Mouse (Mus musculus) mesoderm, embryonic 11.5 days (tissue): Measurements from ENCODE around the gene Efhc2.

Source experiments
- DNase-seq: peaks from one replicate; pipeline ENCODE4 v3.0.0-alpha.2; 2012; ENCODE audit warnings: low read depth, low spot score

Gene Efhc2

DNA sequence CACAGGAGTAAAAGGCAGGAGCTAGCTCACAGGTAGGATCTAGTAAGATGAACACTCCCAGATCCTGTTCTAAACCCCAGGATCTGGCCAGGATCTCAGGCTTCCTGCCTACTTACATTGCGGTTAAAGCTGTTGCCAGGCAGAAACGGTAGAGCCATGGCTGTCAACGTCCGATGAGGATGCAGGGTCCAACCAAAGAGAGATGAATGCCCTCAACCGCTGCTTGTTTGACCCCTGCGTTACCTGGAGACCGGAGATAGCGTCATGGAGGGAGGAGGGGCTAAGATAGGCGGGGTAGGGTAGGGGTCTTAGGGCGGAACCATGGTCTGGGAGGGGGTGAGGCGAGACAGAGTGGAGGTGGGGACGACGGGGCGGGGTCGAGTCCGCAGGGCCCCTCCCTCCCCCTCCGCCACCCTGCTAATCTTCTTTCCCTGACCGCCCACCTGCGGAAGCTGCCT lies at the start of gene Efhc2:
TSS of gene Efhc2 (minus strand) at position 243 of the 458 bp plus-strand sequence.
- DNase-seq: peak; percentile 11

DNA sequence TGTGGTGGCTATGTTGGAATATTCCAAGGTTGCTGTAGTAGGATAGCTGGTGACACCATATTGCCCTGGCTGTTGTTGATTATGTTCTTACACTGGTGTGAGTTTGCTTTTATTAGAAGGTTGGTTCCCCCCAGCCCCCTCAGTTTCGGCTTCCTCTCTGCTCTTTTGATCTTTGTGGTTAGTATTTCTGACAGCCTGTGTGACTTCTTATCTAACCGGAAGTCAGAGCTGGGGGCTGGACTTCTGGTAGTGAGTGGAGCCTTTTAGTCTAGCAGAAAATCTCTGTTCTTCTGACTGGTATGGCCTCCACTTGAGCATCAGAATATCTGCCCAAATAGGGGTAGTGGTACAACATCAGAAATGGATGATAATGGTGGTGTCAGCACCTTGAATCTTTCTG lies 45.9 kb upstream of the Efhc2 start:
- no peak for DNase-seq

DNA sequence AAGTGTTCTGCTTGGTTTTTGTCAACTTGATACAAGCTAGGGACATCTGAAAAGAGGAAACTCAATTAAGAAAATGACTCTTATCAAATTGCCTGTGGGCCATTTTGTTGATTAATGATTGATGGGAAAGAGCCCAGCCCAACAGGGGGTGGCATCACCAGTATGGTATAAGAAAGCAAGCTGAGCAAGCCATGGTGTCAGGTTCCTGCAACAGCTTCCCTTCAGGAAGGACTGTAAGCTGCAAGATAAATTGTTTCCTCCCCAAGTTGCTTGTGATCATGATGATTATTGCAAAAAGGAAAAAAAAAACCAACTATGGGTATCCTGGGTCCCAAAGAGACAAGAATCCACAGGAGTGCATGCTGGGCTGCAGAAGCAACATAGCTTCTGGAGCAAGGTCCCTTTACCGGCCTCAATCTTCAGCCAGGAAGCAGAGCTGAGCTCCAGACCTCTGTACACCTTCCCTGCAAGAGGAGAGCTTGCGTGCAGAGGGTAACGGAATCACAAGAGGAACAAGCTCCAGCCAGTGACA lies 18.8 kb downstream of the Efhc2 start:
- no peak for DNase-seq

DNA sequence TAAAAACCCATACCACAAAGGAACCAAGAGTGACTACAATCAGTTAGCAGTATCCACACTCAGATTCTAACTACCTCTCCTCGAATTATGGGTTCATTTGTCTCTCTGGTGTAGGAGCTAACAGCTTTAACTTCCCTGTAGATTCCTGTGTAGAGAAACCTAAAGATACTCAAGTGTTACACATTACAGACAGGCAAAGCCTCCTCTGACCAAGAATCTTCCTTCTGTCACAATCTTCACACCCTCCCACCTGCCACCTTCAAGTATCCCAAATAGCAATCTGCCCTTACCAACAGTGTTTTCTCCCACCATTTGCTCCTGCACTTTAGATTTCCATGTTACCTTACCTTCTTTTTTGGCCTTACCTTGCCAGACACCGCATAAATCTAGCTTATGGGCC lies 35.3 kb downstream of the Efhc2 start:
- DNase-seq: no peak

DNA sequence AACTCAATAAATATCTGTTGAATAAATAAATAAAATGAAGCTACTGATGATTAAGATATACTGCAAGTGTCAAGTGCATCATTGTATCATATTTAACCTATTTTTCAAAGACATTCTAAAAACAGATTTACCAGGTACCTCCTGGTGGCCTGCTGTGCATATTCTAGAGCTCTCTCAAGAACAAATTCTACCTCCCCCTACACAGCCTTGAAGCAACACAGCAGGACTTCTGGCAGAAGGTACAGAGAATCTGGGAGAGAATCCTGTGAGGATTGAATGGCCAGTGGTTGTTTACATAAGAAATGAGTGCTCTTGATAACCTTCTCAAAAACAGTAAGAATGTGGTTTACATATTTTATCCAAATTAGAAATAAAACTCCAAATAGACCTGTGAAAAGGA lies 94.0 kb downstream of the Efhc2 start:
- DNase-seq: no peak

DNA sequence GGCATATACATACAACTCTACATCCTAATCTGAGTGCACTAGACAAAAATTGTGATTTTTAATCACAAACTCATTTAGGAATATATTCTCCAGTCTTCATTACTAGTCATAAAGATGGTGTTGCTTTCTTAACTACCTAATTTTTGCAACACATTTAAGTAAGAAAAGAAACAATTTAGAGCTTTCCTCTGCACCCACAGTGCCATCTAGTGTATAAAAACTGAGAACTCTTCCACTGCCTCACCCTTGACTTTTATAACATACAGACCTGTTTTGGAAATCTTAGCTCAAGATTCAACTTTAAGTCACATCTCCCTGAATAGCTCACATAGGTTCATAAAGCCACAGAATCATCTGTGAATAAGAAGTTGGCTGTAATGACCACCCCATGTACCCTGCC lies 101.7 kb downstream of the Efhc2 start:
- DNase-seq: no peak

DNA sequence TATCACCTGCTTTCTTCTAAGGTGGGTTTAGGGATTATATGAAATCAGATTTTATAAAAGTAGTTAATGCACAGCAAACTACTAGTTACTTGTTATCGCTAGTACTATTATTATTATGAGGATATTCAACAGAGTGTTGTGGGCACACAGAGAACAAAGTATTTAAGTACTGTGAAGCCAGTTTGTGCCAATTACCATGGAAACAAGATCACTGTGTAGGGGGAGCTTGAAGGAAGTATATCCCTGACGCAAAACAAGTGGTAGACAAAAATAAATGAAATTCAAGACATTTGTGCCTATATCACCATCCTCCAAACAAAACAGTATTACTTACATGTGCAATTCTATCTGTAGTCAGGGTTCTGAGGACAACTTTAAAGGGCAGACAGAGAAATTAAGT lies 105.7 kb downstream of the Efhc2 start:
- DNase-seq: no peak

DNA sequence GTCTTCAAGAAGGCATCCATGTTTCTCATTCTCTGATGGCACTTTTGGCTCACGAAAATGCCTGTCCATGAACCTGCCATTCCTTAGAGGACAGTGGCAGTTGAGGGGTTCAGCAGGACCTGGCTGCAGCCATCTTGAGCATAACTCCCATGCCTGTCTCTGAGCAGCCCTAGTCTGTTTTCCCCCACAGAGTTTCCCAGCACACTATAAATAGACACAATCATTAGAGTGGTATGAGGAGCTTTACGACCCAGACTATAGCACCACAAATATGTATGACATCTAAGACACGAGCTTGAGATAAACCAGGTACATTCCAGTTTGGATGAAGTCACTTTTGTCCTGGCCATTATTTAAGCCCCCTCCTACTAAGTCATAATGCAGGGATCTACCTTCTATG lies 143.4 kb downstream of the Efhc2 start:
- DNase-seq: no peak

DNA sequence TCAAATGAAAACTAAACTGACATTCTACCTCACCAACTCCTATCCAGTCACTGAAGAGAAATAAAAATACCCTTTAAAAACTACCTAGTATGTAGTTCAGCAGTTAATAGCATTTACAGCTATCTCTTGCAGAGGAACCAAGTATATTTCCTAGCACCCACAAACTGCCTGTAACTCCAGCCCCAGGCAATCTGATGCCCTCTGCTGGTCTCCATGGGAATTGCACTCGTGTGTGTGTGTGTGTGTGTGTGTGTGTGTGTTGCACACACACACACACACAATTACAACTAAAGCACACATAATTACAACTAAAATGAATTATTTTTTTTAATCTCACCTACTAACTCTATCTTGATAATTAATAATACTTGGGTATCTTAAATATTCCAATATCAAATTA lies 153.5 kb downstream of the Efhc2 start:
- DNase-seq: no peak
